In genomic region chr9:114775272-114775671, GRCm38 (mm10) we compare ENCODE assay signal across 8 mouse cellular contexts. TPM values are rescaled to one million over a fixed set of nuclear protein-coding genes. Genes with fewer than 3 reads are reported as not detected.
DNase-seq lines count a peak whose midpoint lies in the region; ATAC-seq lines count a peak whose summit lies in the region.

No protein-coding gene starts in this region.

- H3K27me3 ChIP-seq in forebrain, embryonic 10.5 days (ENCODE audit: poor library complexity, severe bottlenecking): no peaks in the 10 kb centered on the region
- no peaks in the 10 kb centered on the region for H3K27me3 ChIP-seq in forebrain, embryonic 11.5 days (ENCODE audit: control insufficient read depth, insufficient read depth, low read length)
- H3K27me3 ChIP-seq in neural tube, embryonic 13.5 days: 0 out of 2 replicates have a peak, but pooled peaks cover 6% of the 10 kb centered on the region
- 0 out of 2 replicates have a peak, but pooled peaks cover 5% of the 10 kb centered on the region for H3K27me3 ChIP-seq in neural tube, embryonic 15.5 days (replicated peaks)
- H3K27me3 ChIP-seq in limb, embryonic 12.5 days: no peaks in the 10 kb centered on the region
- H3K27me3 ChIP-seq in intestine, embryonic 16.5 days (replicated peaks; ENCODE audit: control insufficient read depth, insufficient read depth, low read length): no peaks in the 10 kb centered on the region

- peak overlapping the region; percentile 2; the same call in 1 of the 2 replicates for H3K27ac ChIP-seq in forebrain, embryonic 10.5 days
- no peak overlapping the region for H3K27ac ChIP-seq in forebrain, embryonic 11.5 days (ENCODE audit: low read depth, low read length)
- no peak overlapping the region for H3K27ac ChIP-seq in neural tube, embryonic 13.5 days (replicated peaks)
- H3K27ac ChIP-seq in neural tube, embryonic 15.5 days (replicated peaks): no peak overlapping the region
- peak overlapping the region; percentile 69; the same call in 1 of the 2 replicates for H3K27ac ChIP-seq in limb, embryonic 12.5 days
- no peak overlapping the region for H3K27ac ChIP-seq in intestine, embryonic 16.5 days (ENCODE audit: low read length)

- H3K36me3 ChIP-seq in forebrain, embryonic 10.5 days (replicated peaks): peaks cover 26% of the 10 kb centered on the region
- H3K36me3 ChIP-seq in forebrain, embryonic 11.5 days (ENCODE audit: control insufficient read depth, insufficient read depth, low read length): no peaks in the 10 kb centered on the region; the same call in 1 of the 2 replicates
- H3K36me3 ChIP-seq in neural tube, embryonic 13.5 days: no peaks in the 10 kb centered on the region
- no peaks in the 10 kb centered on the region for H3K36me3 ChIP-seq in neural tube, embryonic 15.5 days
- H3K36me3 ChIP-seq in limb, embryonic 12.5 days: peaks cover 19% of the 10 kb centered on the region
- peaks cover 7% of the 10 kb centered on the region for H3K36me3 ChIP-seq in intestine, embryonic 16.5 days (ENCODE audit: control insufficient read depth, insufficient read depth, low read length)

- peaks cover 3% of the 10 kb centered on the region; the same call in 1 of the 2 replicates for H3K9me3 ChIP-seq in forebrain, embryonic 10.5 days
- no peaks in the 10 kb centered on the region for H3K9me3 ChIP-seq in forebrain, embryonic 11.5 days (ENCODE audit: control insufficient read depth, low read length)
- H3K9me3 ChIP-seq in neural tube, embryonic 13.5 days: no peaks in the 10 kb centered on the region
- H3K9me3 ChIP-seq in neural tube, embryonic 15.5 days (replicated peaks): no peaks in the 10 kb centered on the region
- 0 out of 2 replicates have a peak, but pooled peaks cover 6% of the 10 kb centered on the region for H3K9me3 ChIP-seq in limb, embryonic 12.5 days
- 0 out of 2 replicates have a peak, but pooled peaks cover 6% of the 10 kb centered on the region for H3K9me3 ChIP-seq in intestine, embryonic 16.5 days (ENCODE audit: control insufficient read depth, low read length)

- no peak for ATAC-seq in forebrain, embryonic 11.5 days (replicated peaks; ENCODE audit: low FRiP score)
- ATAC-seq in neural tube, embryonic 13.5 days (ENCODE audit: low read depth): no peak
- ATAC-seq in neural tube, embryonic 15.5 days (ENCODE audit: low FRiP score): no peak
- ATAC-seq in granulocyte monocyte progenitor cell, adult 5-6 weeks (replicated peaks; ENCODE audit: poor library complexity, severe bottlenecking): peak; percentile 67
- no peak for ATAC-seq in limb, embryonic 12.5 days (ENCODE audit: insufficient number of reproducible peaks, insufficient read depth, low FRiP score, low TSS enrichment, low read depth)
- ATAC-seq in intestine, embryonic 16.5 days: no peak

- H3K9ac ChIP-seq in forebrain, embryonic 11.5 days (ENCODE audit: low read length): no peak overlapping the region
- peak overlapping the region; percentile 26; the same call in 1 of the 2 replicates for H3K9ac ChIP-seq in neural tube, embryonic 13.5 days
- no peak overlapping the region for H3K9ac ChIP-seq in neural tube, embryonic 15.5 days (replicated peaks)
- no peak overlapping the region for H3K9ac ChIP-seq in limb, embryonic 12.5 days (replicated peaks)
- no peak overlapping the region for H3K9ac ChIP-seq in intestine, embryonic 16.5 days (ENCODE audit: low read depth, low read length)

- no peak for DNase-seq in forebrain, embryonic 10.5 days (ENCODE audit: extremely low spot score, low spot score)
- no peak for DNase-seq in forebrain, embryonic 11.5 days (ENCODE audit: low spot score)
- DNase-seq in frontal cortex, adult 2 months (ENCODE audit: extremely low spot score in 1 of 2, low spot score in 1 of 2): no peak

- no peak overlapping the region for H3K4me3 ChIP-seq in forebrain, embryonic 10.5 days
- H3K4me3 ChIP-seq in forebrain, embryonic 11.5 days (ENCODE audit: low read depth, low read length): no peak overlapping the region
- no peak overlapping the region for H3K4me3 ChIP-seq in neural tube, embryonic 13.5 days
- H3K4me3 ChIP-seq in neural tube, embryonic 15.5 days (replicated peaks): no peak overlapping the region
- no peak overlapping the region for H3K4me3 ChIP-seq in limb, embryonic 12.5 days (replicated peaks)
- no peak overlapping the region for H3K4me3 ChIP-seq in intestine, embryonic 16.5 days (ENCODE audit: low read length)

- no peak overlapping the region for H3K4me2 ChIP-seq in forebrain, embryonic 11.5 days (ENCODE audit: low read depth, low read length, severe bottlenecking)
- no peak overlapping the region for H3K4me2 ChIP-seq in neural tube, embryonic 13.5 days
- H3K4me2 ChIP-seq in neural tube, embryonic 15.5 days: no peak overlapping the region
- H3K4me2 ChIP-seq in limb, embryonic 12.5 days: no peak overlapping the region
- H3K4me2 ChIP-seq in intestine, embryonic 16.5 days (ENCODE audit: low read depth, low read length): no peak overlapping the region

- peaks cover 29% of the 10 kb centered on the region for H3K4me1 ChIP-seq in forebrain, embryonic 10.5 days
- no peaks in the 10 kb centered on the region; the same call in 1 of the 2 replicates for H3K4me1 ChIP-seq in forebrain, embryonic 11.5 days (replicated peaks; ENCODE audit: control insufficient read depth, insufficient read depth, low read length)
- H3K4me1 ChIP-seq in neural tube, embryonic 13.5 days (replicated peaks): peaks cover 16% of the 10 kb centered on the region
- H3K4me1 ChIP-seq in neural tube, embryonic 15.5 days: peaks cover 9% of the 10 kb centered on the region
- H3K4me1 ChIP-seq in limb, embryonic 12.5 days (replicated peaks): peaks cover 22% of the 10 kb centered on the region
- peaks cover 9% of the 10 kb centered on the region; the same call in 1 of the 2 replicates for H3K4me1 ChIP-seq in intestine, embryonic 16.5 days (ENCODE audit: control insufficient read depth, insufficient read depth, low read length)

- 80% methylated on average over 4 of the region's 4 CpGs for WGBS in forebrain, embryonic 10.5 days
- WGBS in forebrain, embryonic 11.5 days: 88% methylated on average over 4 of the region's 4 CpGs
- 70% methylated on average over 4 of the region's 4 CpGs for WGBS in neural tube, embryonic 13.5 days
- WGBS in neural tube, embryonic 15.5 days: 71% methylated on average over 4 of the region's 4 CpGs
- WGBS in limb, embryonic 12.5 days: 62% methylated on average over 4 of the region's 4 CpGs
- WGBS in intestine, embryonic 16.5 days: 67% methylated on average over 4 of the region's 4 CpGs

RNA-seq across cellular contexts. Expression of gene Cmtm7, which starts 6.4 kb away (rescaled TPM):
- 76.9 and 78.7 TPM in 2 replicates for polyA plus RNA-seq in forebrain, embryonic 10.5 days (2016; fragmentation: Nextera tagmentation; extraction: Ambion mirVana)
- 50.6 and 63.5 TPM in 2 replicates for polyA plus RNA-seq in forebrain, embryonic 11.5 days (2014; fragmentation: Nextera tagmentation; extraction: Ambion mirVana)
- polyA plus RNA-seq in neural tube, embryonic 13.5 days (2015; fragmentation: Nextera tagmentation; extraction: Ambion mirVana): 22.0 and 26.6 TPM in 2 replicates
- 13.0 and 71.4 TPM in 2 replicates for polyA plus RNA-seq in neural tube, embryonic 15.5 days (2015; fragmentation: Nextera tagmentation; extraction: Ambion mirVana)
- total RNA-seq in granulocyte monocyte progenitor cell, adult 5-6 weeks (2014; fragmentation: Nextera tagmentation): 966 and 1,044 TPM in 2 replicates
- total RNA-seq in granulocyte monocyte progenitor cell, adult 5-6 weeks (2017): 864 and 928 TPM in 2 replicates
- 78.6 and 80.9 TPM in 2 replicates for polyA plus RNA-seq in limb, embryonic 12.5 days (2016; fragmentation: Nextera tagmentation; extraction: Ambion mirVana)
- 82.5 and 86.6 TPM in 2 replicates for polyA plus RNA-seq in intestine, embryonic 16.5 days (2015; fragmentation: Nextera tagmentation; extraction: Ambion mirVana)
- 9.5 and 9.8 TPM in 2 replicates for polyA plus RNA-seq in frontal cortex, adult 2 months (2012; rRNA removed)

RNA-seq across cellular contexts. Expression of gene Cmtm6, which starts 44.4 kb away (rescaled TPM):
- polyA plus RNA-seq in forebrain, embryonic 10.5 days (2016; fragmentation: Nextera tagmentation; extraction: Ambion mirVana): 29.1 and 29.9 TPM in 2 replicates
- polyA plus RNA-seq in forebrain, embryonic 11.5 days (2014; fragmentation: Nextera tagmentation; extraction: Ambion mirVana): 26.9 and 27.2 TPM in 2 replicates
- polyA plus RNA-seq in neural tube, embryonic 13.5 days (2015; fragmentation: Nextera tagmentation; extraction: Ambion mirVana): 20.3 and 22.3 TPM in 2 replicates
- polyA plus RNA-seq in neural tube, embryonic 15.5 days (2015; fragmentation: Nextera tagmentation; extraction: Ambion mirVana): 17.9 and 29.2 TPM in 2 replicates
- total RNA-seq in granulocyte monocyte progenitor cell, adult 5-6 weeks (2014; fragmentation: Nextera tagmentation): 26.2 and 30.5 TPM in 2 replicates
- 46.7 and 50.0 TPM in 2 replicates for total RNA-seq in granulocyte monocyte progenitor cell, adult 5-6 weeks (2017)
- 24.9 and 26.1 TPM in 2 replicates for polyA plus RNA-seq in limb, embryonic 12.5 days (2016; fragmentation: Nextera tagmentation; extraction: Ambion mirVana)
- polyA plus RNA-seq in intestine, embryonic 16.5 days (2015; fragmentation: Nextera tagmentation; extraction: Ambion mirVana): 100 and 113 TPM in 2 replicates
- polyA plus RNA-seq in frontal cortex, adult 2 months (2012; rRNA removed): 18.4 and 23.9 TPM in 2 replicates

Comparison
In these comparisons a context has a peak if more than half of its experiments do, and no peak if none do; other contexts are left out.
1. H3K27ac ChIP-seq: peak in forebrain, embryonic 10.5 days (single experiment) and limb, embryonic 12.5 days (single experiment); none in forebrain, embryonic 11.5 days (single experiment), neural tube, embryonic 13.5 days (single experiment), neural tube, embryonic 15.5 days (single experiment) and intestine, embryonic 16.5 days (single experiment).